Mouse (Mus musculus) activated CD4-positive, CD25-positive, alpha-beta regulatory T cell (primary cell): Measurements from ENCODE around the gene Hsp90ab1. TPM values are rescaled to one million over a fixed set of nuclear protein-coding genes. Genes with fewer than 3 reads are reported as not detected.

ENCODE experiments used
- polyA plus RNA-seq, 2 experiments: library from polyadenylated mRNA; unstranded; fragments of 100-300 nt; shearing (Covaris generic); gene quantifications; one replicate each; pipeline ENCODE4 v1.2.1; 2017

Gene Hsp90ab1
- polyA plus RNA-seq = 100 to 1,000 TPM; 510 to 608 TPM

GRCm38 (mm10) chr17:45573087-45573779, at the start of gene Hsp90ab1:
Gene Hsp90ab1 (minus strand): TSS chr17:45573271.

GRCm38 (mm10) chr17:45601877-45602304, 28.8 kb upstream of the Hsp90ab1 start, which contains the start of gene Mymx:
Gene Mymx (minus strand): TSS chr17:45602102.

GRCm38 (mm10) chr17:45599446-45600242, 26.6 kb upstream of the Hsp90ab1 start, which contains the start of gene Slc29a1:
Gene Slc29a1 (minus strand): TSS chr17:45599606.

GRCm38 (mm10) chr17:45563655-45564530, 9.2 kb downstream of the Hsp90ab1 start, which contains the start of gene Slc35b2:
Gene Slc35b2 (plus strand): TSS chr17:45563874.

GRCm38 (mm10) chr17:45555452-45556106, 17.5 kb downstream of the Hsp90ab1 start, which contains the start of gene Nfkbie:
Gene Nfkbie (plus strand): TSS chr17:45555703.

GRCm38 (mm10) chr17:45549617-45550181, 23.4 kb downstream of the Hsp90ab1 start, which contains the start of gene Tmem151b:
Gene Tmem151b (minus strand): TSS chr17:45549677.

GRCm38 (mm10) chr17:45523263-45523662, 49.8 kb downstream of the Hsp90ab1 start, which contains the start of gene Tcte1:
Gene Tcte1 (plus strand): TSS chr17:45523434.

Other genes starting within 250 kb of the Hsp90ab1 start
- gene Cdc5l, start 139.5 kb downstream of the Hsp90ab1 start, polyA plus RNA-seq = 10 to 100 TPM; 72.0 to 76.8 TPM
- under 1 TPM; 0.70 to 0.75 TPM for gene Spats1, start 97.9 kb downstream of the Hsp90ab1 start, polyA plus RNA-seq
- gene Aars2, start 66.4 kb downstream of the Hsp90ab1 start, polyA plus RNA-seq = 1 to 10 TPM; 5.4 to 9.2 TPM
- not detected for gene Tcte1, start 49.8 kb downstream of the Hsp90ab1 start, polyA plus RNA-seq
- gene Tmem151b, start 23.6 kb downstream of the Hsp90ab1 start, polyA plus RNA-seq = under 1 TPM in 1 of 2 experiments, not detected in 1; 0.05 TPM
- 10 to 100 TPM; 61.4 to 69.0 TPM for gene Nfkbie, start 17.6 kb downstream of the Hsp90ab1 start, polyA plus RNA-seq
- 10 to 100 TPM; 62.7 to 68.2 TPM for gene Slc35b2, start 9.4 kb downstream of the Hsp90ab1 start, polyA plus RNA-seq
- gene Slc29a1, start 26.3 kb upstream of the Hsp90ab1 start, polyA plus RNA-seq = 100 to 1,000 TPM in 1 of 2 experiments, 10 to 100 TPM in 1; 83.1 to 100 TPM
- not detected for gene Mymx, start 28.8 kb upstream of the Hsp90ab1 start, polyA plus RNA-seq
- gene Capn11, start 86.1 kb upstream of the Hsp90ab1 start, polyA plus RNA-seq = 1 to 10 TPM in 1 of 2 experiments, not detected in 1; 1.2 TPM
- 10 to 100 TPM; 80.2 to 88.4 TPM for gene Mrpl14, start 113.1 kb upstream of the Hsp90ab1 start, polyA plus RNA-seq
- 10 to 100 TPM in 1 of 2 experiments, 1 to 10 TPM in 1; 6.1 to 11.2 TPM for gene Tmem63b, start 113.6 kb upstream of the Hsp90ab1 start, polyA plus RNA-seq
- gene 1600014C23Rik, start 160.6 kb upstream of the Hsp90ab1 start, polyA plus RNA-seq = not detected